Mouse (Mus musculus) lung, embryonic 14.5 days (tissue): Measurements from ENCODE around the gene Edem1. TPM values are rescaled to one million over a fixed set of nuclear protein-coding genes. Genes with fewer than 3 reads are reported as not detected.

ENCODE experiments used
- ATAC-seq: fragments of 200-750 bp; cut with Nextera tagmentation; 2 replicates; pipeline ENCODE4 v1.8.0; 2017; ENCODE audit warnings: mild to moderate bottlenecking, moderate TSS enrichment, moderate library complexity; ENCODE audit not compliant: insufficient read depth
- DNase-seq: peaks from one replicate; pipeline ENCODE4 v3.0.0-alpha.2; 2015
- H3K27ac ChIP-seq: fragments of 300-500 bp; sonication (generic); 2 replicates; pipeline ENCODE4 v1.5.1; 2014; ENCODE audit warnings: low read depth, mild to moderate bottlenecking, moderate library complexity
- H3K27me3 ChIP-seq: fragments of 300-500 bp; sonication (generic); 2 replicates; pipeline ENCODE4 v1.6.1; 2014; ENCODE audit warnings: low read length, control low read depth; ENCODE audit not compliant: insufficient read depth
- H3K36me3 ChIP-seq: fragments of 300-500 bp; sonication (generic); 2 replicates; pipeline ENCODE4 v1.6.1; 2014; ENCODE audit warnings: control low read depth; ENCODE audit not compliant: insufficient read depth
- H3K4me1 ChIP-seq: fragments of 300-500 bp; sonication (generic); 2 replicates; pipeline ENCODE4 v1.6.1; 2014; ENCODE audit warnings: antibody characterized with exemption, control low read depth; ENCODE audit not compliant: insufficient read depth
- H3K4me2 ChIP-seq: fragments of 300-500 bp; sonication (generic); 2 replicates; pipeline ENCODE4 v1.6.1; 2014; ENCODE audit warnings: mild to moderate bottlenecking
- H3K4me3 ChIP-seq: fragments of 300-500 bp; sonication (generic); 2 replicates; pipeline ENCODE4 v1.5.1; 2014; ENCODE audit warnings: low read depth, low read length
- H3K9ac ChIP-seq: fragments of 300-500 bp; sonication (generic); 2 replicates; pipeline ENCODE4 v1.6.1; 2014
- H3K9me3 ChIP-seq: fragments of 300-500 bp; sonication (generic); 2 replicates; pipeline ENCODE4 v1.6.1; 2016; ENCODE audit warnings: low read depth, low read length, control low read depth
- CTCF ChIP-seq: IDR thresholded peaks from 2 replicates; pipeline ENCODE4 v1.5.1; 2016; ENCODE audit warnings: antibody characterized with exemption, low read depth
- WGBS: fragments of 180-500 bp; shearing (Covaris S2); extraction: QIAGEN DNeasy Blood & Tissue Kit; methylation state at CpG from one replicate; pipeline ENCODE4 v1.1.7; 2014; 5-methylcytosine and 5-hydroxymethylcytosine counted together
- polyA plus RNA-seq: library from polyadenylated mRNA; unstranded; fragments of >200 nt; fragmentation: Nextera tagmentation; extraction: Ambion mirVana; gene quantifications from 2 replicates; pipeline ENCODE4 v1.2.1, GENCODE M21; 2014

Edem1 gene
- polyA plus RNA-seq, 1 experiment from 2014 or later, result 41.5 TPM

- no peak for DNase-seq
- H3K4me2 ChIP-seq, result no peak overlapping the region
- H3K9me3 ChIP-seq, result no peaks in the 10 kb centered on the region
- WGBS, result 19% methylated on average over 1 of the region's 1 CpGs
- no peaks in the 10 kb centered on the region for H3K27me3 ChIP-seq
- no peak overlapping the region for H3K9ac ChIP-seq
- no peak for TF ChIP-seq CTCF
- no peak for ATAC-seq
- no peaks in the 10 kb centered on the region for H3K4me1 ChIP-seq
- H3K4me3 ChIP-seq, result no peak overlapping the region
- no peak overlapping the region for H3K27ac ChIP-seq
- no peaks in the 10 kb centered on the region for H3K36me3 ChIP-seq
These were observed 78.1 kb downstream of the Edem1 start for GRCm38 (mm10) chr6:108906539-108906938.

Other genes starting within 250 kb of the Edem1 start
- 8.8 and 12.1 TPM in 2 replicates for gene Bhlhe40, start 168.0 kb upstream of the Edem1 start, polyA plus RNA-seq
- gene Arl8b, start 45.5 kb upstream of the Edem1 start, polyA plus RNA-seq, result 77.9 and 79.6 TPM in 2 replicates